Mouse (Mus musculus): ENCODE data around the gene Nxt2. TPM values are rescaled to one million over a fixed set of nuclear protein-coding genes. Genes with fewer than 3 reads are reported as not detected.
"Not testable (repeated sequence)": the region's sequence is repeated elsewhere in the genome, so short reads cannot be mapped to it uniquely, and the experiment has no call there.

The Nxt2 gene
- polyA plus RNA-seq, 1 experiment: not detected

GRCm38 (mm10) chrX:142227398-142228054, 956 bp downstream of the Nxt2 start:
- Histone ChIP-seq H3K4me3 (ENCODE audit: insufficient read depth, low read depth, low read length) (no peak overlapping the region), H3K4me1 (ENCODE audit: control insufficient read depth, insufficient read depth, low read length) (no peaks in the 10 kb centered on the region), H3K27ac (ENCODE audit: insufficient read depth, low read depth, low read length) (no peak overlapping the region)
- TF ChIP-seq CTCF (IDR thresholded peaks at IDR 0.05; ENCODE audit: insufficient read depth, low read depth, low read length) (no peak), POLR2A (IDR thresholded peaks at IDR 0.05; ENCODE audit: insufficient read depth, low read depth, low read length) (no peak)
- 17% methylated on average over 15 of the region's 15 CpGs for WGBS

DNA sequence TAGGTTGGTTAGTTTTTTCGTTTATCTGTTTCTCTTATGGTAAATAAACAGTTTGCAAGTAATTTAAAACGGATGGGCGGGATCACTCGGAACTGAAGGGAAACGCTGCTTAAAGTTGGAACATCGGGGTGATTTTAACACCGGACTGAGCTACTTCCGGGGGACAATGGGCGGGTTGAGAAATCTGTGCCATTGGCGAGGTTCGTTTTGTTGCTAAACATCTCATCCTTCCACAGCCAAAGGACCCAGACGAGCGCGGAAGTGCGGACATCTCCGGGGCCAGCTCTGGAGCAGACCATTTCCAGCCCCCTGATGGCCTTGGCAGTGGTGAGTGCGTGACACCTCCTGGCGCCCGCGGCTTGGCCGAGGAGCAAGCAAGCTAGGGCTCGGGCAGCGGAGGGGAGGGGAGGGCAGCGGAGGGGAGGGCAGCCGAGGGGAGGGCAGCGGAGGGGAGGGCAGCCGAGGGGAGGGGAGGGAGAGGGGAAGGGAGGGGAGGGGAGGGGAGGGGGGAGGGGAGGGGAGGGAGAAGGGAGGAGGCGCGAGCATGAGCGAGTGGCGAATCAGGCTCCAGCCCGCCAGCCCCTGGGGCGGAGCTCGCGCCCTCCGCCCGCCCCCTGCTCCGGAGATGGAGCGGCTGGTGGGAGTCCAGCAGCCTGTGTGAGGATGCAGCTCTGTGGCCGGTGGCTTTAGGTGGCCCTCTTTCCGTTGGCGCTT, 1.6 kb downstream of the Nxt2 start:
- no peaks in the 10 kb centered on the region for H3K4me1 ChIP-seq (ENCODE audit: control insufficient read depth, insufficient read depth, low read length)
- WGBS: 22% methylated on average over 36 of the region's 42 CpGs
- H3K27ac ChIP-seq (ENCODE audit: insufficient read depth, low read depth, low read length): peak overlapping the region; percentile 91
- TF ChIP-seq POLR2A (IDR thresholded peaks at IDR 0.05; ENCODE audit: insufficient read depth, low read depth, low read length) (no peak), CTCF (IDR thresholded peaks at IDR 0.05; ENCODE audit: insufficient read depth, low read depth, low read length) (no peak)
- peak overlapping the region; percentile 96 for H3K4me3 ChIP-seq (ENCODE audit: insufficient read depth, low read depth, low read length)

DNA sequence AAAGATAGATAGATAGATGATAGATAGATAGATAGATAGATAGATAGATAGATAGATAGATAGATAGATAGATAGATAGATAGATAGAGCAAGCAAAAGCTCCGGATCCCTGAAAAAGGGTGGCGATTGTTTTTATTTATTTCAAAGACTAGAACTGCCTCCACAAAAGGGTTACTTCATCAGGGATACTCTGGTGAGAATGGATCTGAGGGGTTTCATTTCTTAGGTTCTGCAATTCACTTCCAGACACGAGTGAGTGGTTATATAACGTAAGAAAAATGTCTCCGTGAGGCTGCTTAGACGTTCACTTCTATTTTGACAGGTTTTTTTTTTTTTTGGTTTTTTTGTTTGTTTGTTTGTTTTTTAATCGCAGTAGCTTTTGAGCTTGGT, 2.2 kb downstream of the Nxt2 start:
- TF ChIP-seq CTCF (IDR thresholded peaks at IDR 0.05; ENCODE audit: insufficient read depth, low read depth, low read length) (no peak), POLR2A (IDR thresholded peaks at IDR 0.05; ENCODE audit: insufficient read depth, low read depth, low read length) (no peak)
- WGBS: 18% methylated on average over 7 of the region's 7 CpGs
- Histone ChIP-seq H3K4me1 (ENCODE audit: control insufficient read depth, insufficient read depth, low read length) (no peaks in the 10 kb centered on the region), H3K4me3 (ENCODE audit: insufficient read depth, low read depth, low read length) (peak overlapping the region; percentile 38; the same call in 1 of the 2 replicates), H3K27ac (ENCODE audit: insufficient read depth, low read depth, low read length) (no peak overlapping the region)

DNA sequence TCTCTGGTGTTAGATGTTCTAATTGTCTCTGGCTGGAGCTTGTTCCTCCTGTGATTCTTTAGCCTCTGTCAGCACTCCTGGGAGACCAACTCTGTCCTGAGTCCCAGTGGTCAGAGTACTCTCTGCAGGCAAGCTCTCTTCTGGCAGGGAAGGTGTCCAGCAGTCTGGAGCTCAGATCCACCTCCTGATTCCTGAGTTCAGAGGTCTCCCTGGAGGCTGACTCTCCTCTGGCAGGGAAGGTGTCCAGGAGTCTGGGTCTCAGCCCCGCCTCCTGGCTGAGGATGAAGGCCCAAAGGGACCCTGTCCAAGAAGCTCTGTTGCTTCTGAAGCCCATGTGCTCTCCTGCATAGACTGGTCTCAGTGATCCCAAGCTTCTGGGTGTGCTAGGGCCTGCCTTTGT, 9.6 kb downstream of the Nxt2 start:
- H3K27ac ChIP-seq (ENCODE audit: insufficient read depth, low read depth, low read length); H3K4me1 ChIP-seq (ENCODE audit: control insufficient read depth, insufficient read depth, low read length); H3K4me3 ChIP-seq (ENCODE audit: insufficient read depth, low read depth, low read length): not testable (repeated sequence)
- 86% methylated on average over 1 of the region's 1 CpGs for WGBS

- TF ChIP-seq POLR2A (IDR thresholded peaks at IDR 0.05; ENCODE audit: insufficient read depth, low read depth, low read length) (no peak), CTCF (IDR thresholded peaks at IDR 0.05; ENCODE audit: insufficient read depth, low read depth, low read length) (no peak)
- no peak overlapping the region for H3K27ac ChIP-seq (ENCODE audit: insufficient read depth, low read depth, low read length)
- H3K4me3 ChIP-seq (ENCODE audit: insufficient read depth, low read depth, low read length): no peak overlapping the region
- H3K4me1 ChIP-seq (ENCODE audit: control insufficient read depth, insufficient read depth, low read length): no peaks in the 10 kb centered on the region
- 48% methylated on average over 2 of the region's 2 CpGs for WGBS
These were observed 10.5 kb downstream of the Nxt2 start for GRCm38 (mm10) chrX:142237101-142237500.

DNA sequence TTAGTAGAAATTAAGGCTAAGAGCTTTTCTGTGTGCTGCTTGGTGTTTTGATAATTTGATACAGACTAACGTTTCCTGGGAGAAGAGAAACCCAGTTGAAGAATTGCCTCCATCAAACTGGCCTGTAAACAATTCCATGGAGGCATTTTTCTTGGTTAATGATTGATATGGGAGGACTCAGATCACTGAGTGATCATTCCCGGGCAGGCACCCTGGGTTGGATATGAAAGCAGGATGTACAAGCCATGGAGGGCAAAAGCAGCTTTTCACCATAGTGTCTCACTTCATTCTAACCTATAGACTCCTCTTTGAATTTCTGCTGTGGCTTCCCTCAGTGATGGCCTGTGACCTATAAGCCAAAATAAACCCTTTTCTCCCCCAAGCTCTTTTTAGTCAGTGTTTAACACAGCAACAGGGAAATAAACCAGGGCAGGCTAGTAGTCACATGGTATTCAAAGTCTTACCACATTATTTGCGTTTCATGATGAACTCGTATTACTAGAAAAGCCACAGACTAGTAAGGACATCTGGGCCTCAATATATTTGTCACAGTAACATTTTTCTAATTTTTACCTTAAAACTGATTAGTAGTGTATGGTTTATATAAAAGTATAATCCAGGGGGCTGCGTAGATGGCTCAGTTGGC, 19.2 kb downstream of the Nxt2 start:
- Histone ChIP-seq H3K4me1 (ENCODE audit: control insufficient read depth, insufficient read depth, low read length) (no peaks in the 10 kb centered on the region), H3K27ac (ENCODE audit: insufficient read depth, low read depth, low read length) (no peak overlapping the region), H3K4me3 (ENCODE audit: insufficient read depth, low read depth, low read length) (no peak overlapping the region)
- no peak for TF ChIP-seq CTCF (IDR thresholded peaks at IDR 0.05; ENCODE audit: insufficient read depth, low read depth, low read length)
- no peak for TF ChIP-seq POLR2A (IDR thresholded peaks at IDR 0.05; ENCODE audit: insufficient read depth, low read depth, low read length)
- 85% methylated on average over 5 of the region's 5 CpGs for WGBS

DNA sequence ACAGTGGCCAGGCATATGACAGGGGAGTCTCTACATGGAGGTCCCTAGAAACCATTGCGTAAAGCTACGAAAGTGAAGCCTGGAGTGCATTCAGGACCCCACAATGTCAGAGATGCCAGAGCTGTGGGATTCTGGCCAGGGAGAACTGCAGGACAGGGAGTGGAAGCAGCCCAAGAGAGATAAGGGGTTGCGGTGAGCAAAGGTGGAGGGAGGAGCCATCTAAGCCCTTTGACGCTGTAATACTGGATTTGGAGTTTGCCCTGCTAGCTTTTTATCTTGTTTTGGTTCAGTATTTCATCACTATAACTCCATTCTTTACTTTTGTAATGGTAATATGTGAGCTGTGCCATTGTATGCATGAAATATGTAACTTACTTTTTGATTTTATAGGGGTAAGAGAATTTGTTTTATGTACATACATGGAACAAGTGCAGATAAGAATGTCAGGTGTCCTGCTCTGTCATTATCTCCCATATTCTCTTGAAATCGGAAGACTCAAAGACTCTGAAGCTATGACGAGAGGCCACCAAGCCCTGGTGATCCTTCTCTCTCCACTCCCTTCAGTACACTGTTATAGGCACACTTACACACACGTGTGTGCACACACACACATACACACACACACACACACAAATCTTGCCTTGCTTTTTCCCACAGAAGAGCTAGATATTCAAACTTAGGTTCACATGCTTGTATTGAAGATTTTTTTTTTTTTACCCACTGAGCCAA, 23.6 kb downstream of the Nxt2 start:
- H3K4me3 ChIP-seq (ENCODE audit: insufficient read depth, low read depth, low read length): no peak overlapping the region
- WGBS: 89% methylated on average over 7 of the region's 7 CpGs
- TF ChIP-seq CTCF (IDR thresholded peaks at IDR 0.05; ENCODE audit: insufficient read depth, low read depth, low read length) (no peak), POLR2A (IDR thresholded peaks at IDR 0.05; ENCODE audit: insufficient read depth, low read depth, low read length) (no peak)
- H3K27ac ChIP-seq (ENCODE audit: insufficient read depth, low read depth, low read length): no peak overlapping the region
- H3K4me1 ChIP-seq (ENCODE audit: control insufficient read depth, insufficient read depth, low read length): 0 out of 2 replicates have a peak, but pooled peaks cover 2% of the 10 kb centered on the region

DNA sequence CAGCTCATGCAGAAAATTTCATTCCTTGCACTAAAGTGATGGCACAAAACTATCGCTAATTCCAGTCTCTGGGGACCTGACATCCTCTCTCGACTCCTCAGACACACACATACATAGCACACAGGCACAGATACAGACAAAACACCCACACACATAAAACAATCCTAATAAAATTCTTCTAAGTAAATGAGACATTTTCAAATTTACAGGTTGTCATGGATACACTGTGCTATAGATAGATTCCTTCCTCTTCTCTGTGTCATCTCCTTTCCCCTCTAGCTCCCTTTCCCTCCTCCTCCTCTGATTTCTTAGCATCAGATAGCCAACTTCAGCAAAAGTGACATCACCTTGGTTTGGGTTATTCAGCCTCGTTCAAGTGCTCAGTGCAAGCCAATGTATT, 49.5 kb downstream of the Nxt2 start:
- TF ChIP-seq CTCF (IDR thresholded peaks at IDR 0.05; ENCODE audit: insufficient read depth, low read depth, low read length) (no peak), POLR2A (IDR thresholded peaks at IDR 0.05; ENCODE audit: insufficient read depth, low read depth, low read length) (no peak)
- H3K4me3 ChIP-seq (ENCODE audit: insufficient read depth, low read depth, low read length): no peak overlapping the region
- no peak overlapping the region for H3K27ac ChIP-seq (ENCODE audit: insufficient read depth, low read depth, low read length)
- no peaks in the 10 kb centered on the region for H3K4me1 ChIP-seq (ENCODE audit: control insufficient read depth, insufficient read depth, low read length)
- WGBS: 26% methylated on average over 3 of the region's 3 CpGs

DNA sequence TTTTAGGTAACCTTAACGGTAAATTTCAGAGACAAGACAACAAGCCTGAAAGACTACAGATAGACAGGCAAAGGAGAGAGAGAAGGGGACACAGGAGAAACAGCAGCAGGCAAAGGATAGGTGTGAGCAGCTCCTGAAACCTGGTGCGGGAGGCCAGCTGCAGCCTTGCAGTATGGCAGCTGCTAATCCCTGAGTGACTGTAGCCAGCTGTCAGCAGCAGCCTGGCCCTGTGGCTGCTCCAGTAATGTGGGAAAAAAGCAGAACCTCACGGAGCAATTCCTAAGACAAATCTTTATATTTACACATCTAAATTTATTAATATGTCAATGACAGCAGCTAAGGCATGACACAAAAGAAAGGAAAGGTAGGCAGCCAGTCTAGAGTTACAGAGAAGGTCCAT, 50.0 kb downstream of the Nxt2 start:
- WGBS: 73% methylated on average over 3 of the region's 3 CpGs
- Histone ChIP-seq H3K27ac (ENCODE audit: insufficient read depth, low read depth, low read length) (no peak overlapping the region), H3K4me1 (ENCODE audit: control insufficient read depth, insufficient read depth, low read length) (no peaks in the 10 kb centered on the region), H3K4me3 (ENCODE audit: insufficient read depth, low read depth, low read length) (no peak overlapping the region)
- TF ChIP-seq POLR2A (IDR thresholded peaks at IDR 0.05; ENCODE audit: insufficient read depth, low read depth, low read length) (no peak), CTCF (IDR thresholded peaks at IDR 0.05; ENCODE audit: insufficient read depth, low read depth, low read length) (no peak)

All from olfactory bulb, adult 2 months (tissue).